Mouse (Mus musculus): Measurements from ENCODE around the gene Serpinb1c. TPM values are rescaled to one million over a fixed set of nuclear protein-coding genes. Genes with fewer than 3 reads are reported as not detected.
A peak's percentile ranks its signal among the peaks of the same experiment; 100 is the strongest.
"Not testable (repeated sequence)": the region's sequence is repeated elsewhere in the genome, so short reads cannot be mapped to it uniquely, and the experiment has no call there.

The Serpinb1c gene
- not detected in 2 replicates for polyA plus RNA-seq (2011; ENCODE audit: insufficient read length, low read depth, missing spikeins)

- Histone ChIP-seq H3K27ac (ENCODE audit: insufficient read depth, low read length) (no peak within 1 kb of the TSS), H3K4me1 (ENCODE audit: control insufficient read depth, insufficient read depth, low read length) (0 out of 2 replicates have a peak, but pooled peaks cover 5% of the 10 kb centered on the region), H3K4me3 (ENCODE audit: insufficient read depth, low read length) (no peak within 1 kb of the TSS)
- TF ChIP-seq POLR2A (IDR thresholded peaks at IDR 0.05; ENCODE audit: low read depth, low read length): no peak
- TF ChIP-seq CTCF (IDR thresholded peaks at IDR 0.05; ENCODE audit: borderline replicate concordance, insufficient read depth, low read length): no peak
Observed at GRCm38 (mm10) chr13:32898111-32898510, at the start of gene Serpinb1c. Serpinb1c (minus strand) TSS chr13:32898211.

GRCm38 (mm10) chr13:32939191-32939590, 41.2 kb upstream of the Serpinb1c start:
- Histone ChIP-seq H3K27ac (ENCODE audit: insufficient read depth, low read length) (peak overlapping the region; percentile 4; the same call in 1 of the 2 replicates), H3K4me1 (ENCODE audit: control insufficient read depth, insufficient read depth, low read length) (peaks cover 11% of the 10 kb centered on the region)
- H3K4me3 ChIP-seq (ENCODE audit: insufficient read depth, low read length): not testable (repeated sequence)

DNA sequence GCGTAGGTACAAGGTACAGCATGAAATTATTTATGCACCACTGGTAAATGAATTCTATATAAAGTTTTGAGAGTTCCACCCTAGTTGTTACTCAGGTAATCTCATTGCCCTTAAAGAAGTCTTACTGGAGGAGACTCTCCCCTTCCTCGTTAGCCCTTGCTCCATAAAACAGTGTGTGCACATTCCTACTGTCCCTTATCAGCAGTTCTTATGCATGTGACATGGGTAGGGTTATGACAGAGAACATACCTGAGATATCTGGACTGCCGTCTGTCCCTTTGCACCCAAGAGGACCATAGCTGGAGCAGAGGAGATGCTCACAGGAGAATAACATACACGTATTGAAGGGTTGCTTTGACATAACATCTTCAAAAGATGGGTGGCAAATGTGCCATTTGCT, 40.3 kb upstream of the Serpinb1c start:
- not testable (repeated sequence) for H3K27ac ChIP-seq (ENCODE audit: insufficient read depth, low read length); H3K4me3 ChIP-seq (ENCODE audit: insufficient read depth, low read length)
- peaks cover 11% of the 10 kb centered on the region for H3K4me1 ChIP-seq (ENCODE audit: control insufficient read depth, insufficient read depth, low read length)

GRCm38 (mm10) chr13:32934706-32935381, 36.8 kb upstream of the Serpinb1c start:
- Histone ChIP-seq H3K4me1 (ENCODE audit: control insufficient read depth, insufficient read depth, low read length) (peaks cover 11% of the 10 kb centered on the region), H3K27ac (ENCODE audit: insufficient read depth, low read length) (no peak overlapping the region), H3K4me3 (ENCODE audit: insufficient read depth, low read length) (no peak overlapping the region)
- no peak for TF ChIP-seq POLR2A (IDR thresholded peaks at IDR 0.05; ENCODE audit: low read depth, low read length)
- TF ChIP-seq CTCF (IDR thresholded peaks at IDR 0.05; ENCODE audit: borderline replicate concordance, insufficient read depth, low read length): no peak

- peaks cover 21% of the 10 kb centered on the region for H3K4me1 ChIP-seq (ENCODE audit: control insufficient read depth, insufficient read depth, low read length)
- H3K27ac ChIP-seq (ENCODE audit: insufficient read depth, low read length): no peak overlapping the region
- TF ChIP-seq CTCF (IDR thresholded peaks at IDR 0.05; ENCODE audit: borderline replicate concordance, insufficient read depth, low read length): no peak
- TF ChIP-seq POLR2A (IDR thresholded peaks at IDR 0.05; ENCODE audit: low read depth, low read length): no peak
- H3K4me3 ChIP-seq (ENCODE audit: insufficient read depth, low read length): no peak overlapping the region
Observed at GRCm38 (mm10) chr13:32929107-32929750, 31.2 kb upstream of the Serpinb1c start.

- Histone ChIP-seq H3K27ac (ENCODE audit: insufficient read depth, low read length) (peak overlapping the region; percentile 83), H3K4me3 (ENCODE audit: insufficient read depth, low read length) (no peak overlapping the region), H3K4me1 (ENCODE audit: control insufficient read depth, insufficient read depth, low read length) (peaks cover 22% of the 10 kb centered on the region)
- TF ChIP-seq CTCF (IDR thresholded peaks at IDR 0.05; ENCODE audit: borderline replicate concordance, insufficient read depth, low read length) (no peak), POLR2A (IDR thresholded peaks at IDR 0.05; ENCODE audit: low read depth, low read length) (no peak)
Observed at GRCm38 (mm10) chr13:32927241-32927640, 29.2 kb upstream of the Serpinb1c start.

- no peak overlapping the region for H3K4me3 ChIP-seq (ENCODE audit: insufficient read depth, low read length)
- H3K27ac ChIP-seq (ENCODE audit: insufficient read depth, low read length): peak overlapping the region; percentile 38
- TF ChIP-seq POLR2A (IDR thresholded peaks at IDR 0.05; ENCODE audit: low read depth, low read length) (no peak), CTCF (IDR thresholded peaks at IDR 0.05; ENCODE audit: borderline replicate concordance, insufficient read depth, low read length) (no peak)
- peaks cover 22% of the 10 kb centered on the region for H3K4me1 ChIP-seq (ENCODE audit: control insufficient read depth, insufficient read depth, low read length)
Observed at GRCm38 (mm10) chr13:32926661-32927060, 28.6 kb upstream of the Serpinb1c start.

DNA sequence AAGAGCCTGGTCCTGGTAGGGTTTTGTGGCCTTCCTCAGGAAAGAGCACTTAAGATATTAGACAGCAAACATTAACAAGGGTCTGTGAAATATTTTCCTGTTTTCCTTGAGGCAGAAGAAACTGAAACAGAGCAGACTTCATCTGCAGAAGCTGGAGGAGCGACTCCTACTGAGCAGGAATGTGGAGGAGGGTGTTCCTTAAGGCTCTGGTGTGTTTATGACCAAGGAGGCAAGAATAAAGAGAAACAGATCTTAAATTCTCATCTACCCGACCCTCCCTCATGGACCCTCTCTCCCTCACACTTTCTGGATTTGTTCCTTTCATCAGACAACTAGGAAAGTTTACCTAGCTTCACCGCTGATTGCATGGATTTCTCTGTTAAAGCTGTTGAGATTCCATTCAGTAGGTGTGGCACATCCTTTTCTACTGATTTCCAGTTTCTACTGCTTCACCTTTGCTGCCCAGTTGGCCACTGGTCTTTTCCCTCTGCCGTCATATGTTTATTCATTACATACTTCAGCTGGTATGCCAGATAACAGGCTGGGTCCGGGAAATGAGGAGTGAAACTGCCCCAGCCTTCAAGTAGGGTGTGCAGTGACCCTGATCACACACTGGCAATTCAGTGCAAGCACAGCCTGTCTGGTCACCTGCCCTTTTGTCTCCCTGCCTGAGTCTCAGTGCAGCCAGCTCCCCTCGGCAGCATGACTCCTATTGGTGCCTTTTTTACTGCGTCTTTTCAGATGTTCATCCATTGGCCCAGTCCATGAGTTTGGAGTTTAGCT, 26.8 kb upstream of the Serpinb1c start:
- H3K4me3 ChIP-seq (ENCODE audit: insufficient read depth, low read length): no peak overlapping the region
- no peak overlapping the region for H3K27ac ChIP-seq (ENCODE audit: insufficient read depth, low read length)
- peaks cover 22% of the 10 kb centered on the region for H3K4me1 ChIP-seq (ENCODE audit: control insufficient read depth, insufficient read depth, low read length)
- no peak for TF ChIP-seq POLR2A (IDR thresholded peaks at IDR 0.05; ENCODE audit: low read depth, low read length)
- no peak for TF ChIP-seq CTCF (IDR thresholded peaks at IDR 0.05; ENCODE audit: borderline replicate concordance, insufficient read depth, low read length)

DNA sequence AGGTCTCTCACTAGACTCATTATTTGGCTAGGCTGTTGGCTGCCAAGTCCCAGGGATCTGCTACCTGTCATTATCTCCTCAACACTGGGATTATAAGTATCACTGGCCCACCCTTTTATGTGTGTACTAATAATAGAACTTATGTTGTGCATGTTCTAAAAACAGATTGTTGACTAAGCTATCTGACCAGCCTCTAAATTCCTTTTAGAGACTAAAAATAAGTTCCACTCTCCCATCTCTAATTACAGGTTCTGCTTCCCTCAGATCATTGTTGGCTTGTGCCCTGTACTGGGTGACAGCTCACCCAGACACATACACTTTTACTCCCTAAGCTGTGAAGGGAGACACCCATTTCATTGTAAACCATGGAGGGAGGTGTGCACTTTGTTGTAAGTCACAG, 24.6 kb upstream of the Serpinb1c start:
- TF ChIP-seq POLR2A (IDR thresholded peaks at IDR 0.05; ENCODE audit: low read depth, low read length) (no peak), CTCF (IDR thresholded peaks at IDR 0.05; ENCODE audit: borderline replicate concordance, insufficient read depth, low read length) (no peak)
- H3K4me3 ChIP-seq (ENCODE audit: insufficient read depth, low read length): no peak overlapping the region
- no peak overlapping the region for H3K27ac ChIP-seq (ENCODE audit: insufficient read depth, low read length)
- H3K4me1 ChIP-seq (ENCODE audit: control insufficient read depth, insufficient read depth, low read length): peaks cover 17% of the 10 kb centered on the region
